Mouse (Mus musculus) midbrain, embryonic 15.5 days (tissue): Measurements from ENCODE around the gene Mtif3. TPM values are rescaled to one million over a fixed set of nuclear protein-coding genes. Genes with fewer than 3 reads are reported as not detected.
"Not testable (repeated sequence)": the region's sequence is repeated elsewhere in the genome, so short reads cannot be mapped to it uniquely, and the experiment has no call there.

Source experiments
- ATAC-seq: fragments of 200-750 bp; cut with Nextera tagmentation; replicated peaks from 2 replicates; pipeline ENCODE4 v1.8.0; 2017; ENCODE audit warnings: moderate TSS enrichment
- H3K27ac ChIP-seq: fragments of 300-500 bp; sonication (generic); 2 replicates; pipeline ENCODE4 v1.5.1; 2015; ENCODE audit warnings: mild to moderate bottlenecking, inconsistent platforms
- H3K27me3 ChIP-seq: fragments of 300-500 bp; sonication (generic); replicated peaks from 2 replicates; pipeline ENCODE4 v1.6.1; 2015; ENCODE audit warnings: inconsistent platforms
- H3K36me3 ChIP-seq: fragments of 300-500 bp; sonication (generic); replicated peaks from 2 replicates; pipeline ENCODE4 v1.6.1; 2015; ENCODE audit warnings: inconsistent platforms
- H3K4me1 ChIP-seq: fragments of 300-500 bp; sonication (generic); 2 replicates; pipeline ENCODE4 v1.6.1; 2015; ENCODE audit warnings: inconsistent platforms
- H3K4me2 ChIP-seq: fragments of 300-500 bp; sonication (generic); 2 replicates; pipeline ENCODE4 v1.6.1; 2015; ENCODE audit warnings: inconsistent platforms, mild to moderate bottlenecking, moderate library complexity
- H3K4me3 ChIP-seq: fragments of 300-500 bp; sonication (generic); 2 replicates; pipeline ENCODE4 v1.5.1; 2015; ENCODE audit warnings: mild to moderate bottlenecking, inconsistent platforms
- H3K9ac ChIP-seq: fragments of 300-500 bp; sonication (generic); 2 replicates; pipeline ENCODE4 v1.6.1; 2015; ENCODE audit warnings: mild to moderate bottlenecking, inconsistent platforms
- H3K9me3 ChIP-seq: fragments of 300-500 bp; sonication (generic); 2 replicates; pipeline ENCODE4 v1.6.1; 2016; ENCODE audit warnings: inconsistent platforms
- WGBS: fragments of 180-500 bp; shearing (Covaris S2); methylation state at CpG from one replicate; pipeline ENCODE4 v1.1.7; 2015; ENCODE audit warnings: mixed read lengths; 5-methylcytosine and 5-hydroxymethylcytosine counted together
- polyA plus RNA-seq: library from polyadenylated mRNA; unstranded; fragments of >200 nt; fragmentation: Nextera tagmentation; extraction: Ambion mirVana; gene quantifications from 2 replicates; pipeline ENCODE4 v1.2.1, GENCODE M21; 2015

Gene Mtif3
- polyA plus RNA-seq, 1 experiment from 2014 or later = 28.3 TPM

GRCm38 (mm10) chr5:146948041-146948507 lies 15.5 kb downstream of the Mtif3 start:
- Histone ChIP-seq H3K4me3 (peak overlapping the region; percentile 92), H3K4me1 (peaks cover 16% of the 10 kb centered on the region), H3K27me3 (0 out of 2 replicates have a peak, but pooled peaks cover 6% of the 10 kb centered on the region), H3K4me2 (peak overlapping the region; percentile 97), H3K9ac (peak overlapping the region; percentile 82), H3K9me3 (no peaks in the 10 kb centered on the region), H3K36me3 (peaks cover 19% of the 10 kb centered on the region), H3K27ac (peak overlapping the region; percentile 81)
- ATAC-seq = no peak
- WGBS = 24% methylated on average over 10 of the region's 10 CpGs

GRCm38 (mm10) chr5:146947497-146947896 lies 16.1 kb downstream of the Mtif3 start:
- WGBS = 86% methylated on average over 6 of the region's 6 CpGs
- H3K4me2 ChIP-seq = no peak overlapping the region
- H3K36me3 ChIP-seq = peaks cover 14% of the 10 kb centered on the region; the same call in 1 of the 2 replicates
- H3K4me3 ChIP-seq = no peak overlapping the region
- 0 out of 2 replicates have a peak, but pooled peaks cover 6% of the 10 kb centered on the region for H3K27me3 ChIP-seq
- no peak overlapping the region for H3K27ac ChIP-seq
- no peaks in the 10 kb centered on the region for H3K9me3 ChIP-seq
- no peak for ATAC-seq
- H3K4me1 ChIP-seq = peaks cover 16% of the 10 kb centered on the region
- no peak overlapping the region for H3K9ac ChIP-seq

GRCm38 (mm10) chr5:146946682-146947081 lies 16.9 kb downstream of the Mtif3 start:
- Histone ChIP-seq H3K27ac (no peak overlapping the region), H3K4me3 (no peak overlapping the region), H3K36me3 (peaks cover 6% of the 10 kb centered on the region; the same call in 1 of the 2 replicates), H3K9me3 (no peaks in the 10 kb centered on the region), H3K9ac (no peak overlapping the region), H3K27me3 (0 out of 2 replicates have a peak, but pooled peaks cover 6% of the 10 kb centered on the region), H3K4me1 (peaks cover 16% of the 10 kb centered on the region), H3K4me2 (no peak overlapping the region)
- no peak for ATAC-seq
- 87% methylated on average over 9 of the region's 9 CpGs for WGBS

DNA sequence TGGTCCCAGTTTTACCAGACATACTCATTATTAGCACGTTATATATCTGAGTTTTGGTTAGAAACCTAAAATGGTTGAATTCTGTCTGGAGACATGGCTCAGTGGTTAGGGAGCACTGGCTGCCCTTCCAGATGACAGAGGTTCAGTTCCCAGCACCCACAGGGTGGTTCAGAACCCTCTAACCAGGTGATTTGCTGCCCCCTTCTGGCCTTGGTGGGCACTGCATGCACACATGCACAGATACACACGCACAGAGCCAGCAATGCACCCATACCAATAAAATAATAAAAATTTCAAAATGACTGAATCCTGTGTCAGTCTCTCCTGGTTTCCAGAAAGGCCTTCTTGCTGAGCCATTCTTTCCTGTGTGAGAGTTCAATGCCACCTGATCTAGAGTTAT lies 19.0 kb downstream of the Mtif3 start:
- Histone ChIP-seq H3K9me3 (no peaks in the 10 kb centered on the region), H3K4me2 (no peak overlapping the region), H3K27ac (no peak overlapping the region), H3K9ac (no peak overlapping the region), H3K4me1 (peaks cover 10% of the 10 kb centered on the region), H3K4me3 (no peak overlapping the region), H3K36me3 (no peaks in the 10 kb centered on the region), H3K27me3 (0 out of 2 replicates have a peak, but pooled peaks cover 6% of the 10 kb centered on the region)
- WGBS = 99% methylated on average over 2 of the region's 2 CpGs
- ATAC-seq = no peak

GRCm38 (mm10) chr5:146942965-146943364 lies 20.6 kb downstream of the Mtif3 start:
- Histone ChIP-seq H3K4me2 (no peak overlapping the region), H3K9ac (no peak overlapping the region), H3K4me1 (peaks cover 2% of the 10 kb centered on the region; the same call in 1 of the 2 replicates), H3K27me3 (0 out of 2 replicates have a peak, but pooled peaks cover 6% of the 10 kb centered on the region), H3K36me3 (no peaks in the 10 kb centered on the region), H3K27ac (no peak overlapping the region), H3K9me3 (no peaks in the 10 kb centered on the region), H3K4me3 (no peak overlapping the region)
- no peak for ATAC-seq
- 80% methylated on average over 15 of the region's 15 CpGs for WGBS

DNA sequence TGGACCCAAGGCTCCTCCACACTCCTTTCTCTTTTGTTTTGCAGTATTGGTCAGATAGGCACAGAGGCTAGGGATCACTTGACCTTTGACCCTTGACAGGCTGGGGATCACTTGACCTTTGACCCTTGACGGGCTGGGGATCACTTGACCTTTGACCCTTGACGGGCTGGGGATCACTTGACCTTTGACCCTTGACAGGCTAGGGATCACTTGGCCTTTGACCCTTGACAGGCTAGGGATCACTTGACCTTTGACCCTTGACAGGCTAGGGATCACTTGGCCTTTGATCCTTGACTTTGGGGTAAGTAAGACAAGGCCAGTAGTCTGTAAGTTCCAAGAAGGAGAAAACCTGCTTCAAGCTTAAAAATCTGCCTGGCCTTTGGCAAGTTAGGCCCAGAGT lies 21.7 kb downstream of the Mtif3 start:
- not testable (repeated sequence) for H3K4me1 ChIP-seq, H3K27me3 ChIP-seq

DNA sequence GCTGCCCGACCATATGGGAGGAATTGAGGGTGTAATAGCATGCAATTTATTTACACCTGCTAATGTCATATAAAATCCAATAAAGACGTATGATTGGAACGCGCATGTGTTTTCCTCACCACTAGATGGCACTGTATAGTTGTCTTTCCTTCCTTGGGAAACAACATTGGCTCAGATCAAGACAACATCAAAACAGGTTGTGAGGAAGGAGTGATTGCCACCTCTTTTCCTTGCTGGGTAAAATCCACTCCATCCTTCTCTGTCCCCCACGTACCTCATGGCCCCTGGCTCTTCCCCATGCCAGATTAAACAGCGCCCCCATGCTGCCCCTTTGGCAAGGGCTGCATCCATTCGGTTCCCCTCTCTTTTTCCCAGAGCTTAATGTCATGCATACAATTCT lies 23.4 kb downstream of the Mtif3 start:
- no peak; the same call in 1 of the 2 replicates for ATAC-seq
- no peak overlapping the region for H3K4me2 ChIP-seq
- no peaks in the 10 kb centered on the region for H3K36me3 ChIP-seq
- WGBS = 20% methylated on average over 7 of the region's 7 CpGs
- no peak overlapping the region for H3K4me3 ChIP-seq
- H3K9me3 ChIP-seq = no peaks in the 10 kb centered on the region
- H3K27ac ChIP-seq = no peak overlapping the region
- H3K9ac ChIP-seq = no peak overlapping the region
- no peaks in the 10 kb centered on the region for H3K4me1 ChIP-seq
- H3K27me3 ChIP-seq = no peaks in the 10 kb centered on the region

More for the DNA sequence above, 21.7 kb downstream of the Mtif3 start:
- H3K27ac ChIP-seq, H3K36me3 ChIP-seq, H3K9ac ChIP-seq, ATAC-seq, H3K4me2 ChIP-seq, H3K4me3 ChIP-seq, H3K9me3 ChIP-seq: not testable (repeated sequence)
- WGBS = 37% methylated on average over 2 of the region's 2 CpGs

DNA sequence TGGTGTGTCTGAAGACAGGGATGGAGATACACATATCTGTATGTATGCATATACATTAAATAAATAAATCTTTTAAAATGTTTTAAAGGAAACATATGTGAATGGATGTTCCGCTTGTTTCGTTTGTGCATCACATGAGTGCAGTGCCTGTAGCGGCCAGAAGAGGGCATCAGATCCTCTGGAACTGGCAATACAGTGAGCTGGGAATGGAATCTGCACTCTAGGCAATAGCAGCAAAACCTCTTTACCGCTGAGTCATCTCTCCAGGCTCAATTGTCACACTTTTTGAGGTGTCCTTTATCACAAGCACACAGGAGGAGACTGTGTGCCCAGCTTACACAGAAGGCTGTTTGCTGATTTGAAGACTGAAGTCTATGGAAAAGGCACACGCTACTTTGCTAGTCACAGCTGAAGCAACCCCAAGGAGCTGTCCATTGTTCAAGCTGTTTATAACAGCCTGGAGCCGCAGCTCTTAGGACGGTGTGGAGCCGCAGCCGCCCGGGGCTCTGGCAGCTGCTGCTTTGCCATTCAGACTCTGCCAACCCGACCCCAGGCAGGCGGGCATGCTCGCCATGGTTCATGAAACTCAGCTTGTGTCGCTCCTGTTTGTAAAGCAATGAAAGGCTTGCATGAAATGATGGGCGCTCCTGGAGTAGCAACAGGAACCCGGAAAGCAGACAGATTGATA lies 24.3 kb downstream of the Mtif3 start:
- H3K9me3 ChIP-seq = no peaks in the 10 kb centered on the region
- no peak overlapping the region for H3K27ac ChIP-seq
- ATAC-seq = no peak; the same call in 1 of the 2 replicates
- no peak overlapping the region for H3K4me3 ChIP-seq
- H3K27me3 ChIP-seq = no peaks in the 10 kb centered on the region
- no peaks in the 10 kb centered on the region for H3K36me3 ChIP-seq
- H3K4me2 ChIP-seq = no peak overlapping the region
- H3K9ac ChIP-seq = no peak overlapping the region
- WGBS = 79% methylated on average over 16 of the region's 16 CpGs
- no peaks in the 10 kb centered on the region for H3K4me1 ChIP-seq

GRCm38 (mm10) chr5:146937541-146938503 lies 25.8 kb downstream of the Mtif3 start:
- Histone ChIP-seq H3K4me3 (no peak overlapping the region), H3K9me3 (no peaks in the 10 kb centered on the region), H3K4me2 (no peak overlapping the region), H3K27me3 (no peaks in the 10 kb centered on the region), H3K36me3 (no peaks in the 10 kb centered on the region), H3K27ac (no peak overlapping the region), H3K4me1 (no peaks in the 10 kb centered on the region), H3K9ac (no peak overlapping the region)
- WGBS = 90% methylated on average over 32 of the region's 32 CpGs
- ATAC-seq = no peak

DNA sequence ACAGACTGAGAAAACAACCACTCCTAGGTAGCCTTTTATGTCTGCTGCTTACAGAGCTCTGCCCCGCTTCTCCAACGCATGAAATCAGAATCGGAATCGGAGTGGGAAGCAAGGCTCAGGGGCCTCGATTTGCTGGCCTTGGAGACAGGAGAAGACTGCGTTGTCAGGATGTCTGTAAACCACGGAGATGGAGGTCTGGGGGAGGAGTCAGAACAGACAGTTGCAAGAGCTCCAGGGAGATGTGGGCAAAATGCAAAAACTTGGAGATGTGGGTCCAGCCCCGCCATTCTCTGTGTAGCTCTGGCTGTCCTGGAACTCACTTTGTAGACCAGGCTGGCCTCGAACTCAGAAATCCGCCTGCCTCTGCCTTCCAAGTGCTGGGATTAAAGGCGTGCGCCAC lies 30.1 kb downstream of the Mtif3 start:
- no peak overlapping the region for H3K4me2 ChIP-seq
- H3K9ac ChIP-seq = no peak overlapping the region
- no peak overlapping the region for H3K4me3 ChIP-seq
- H3K27ac ChIP-seq = no peak overlapping the region
- H3K36me3 ChIP-seq = no peaks in the 10 kb centered on the region
- H3K9me3 ChIP-seq = no peaks in the 10 kb centered on the region
- no peaks in the 10 kb centered on the region for H3K27me3 ChIP-seq
- no peak for ATAC-seq
- WGBS = 89% methylated on average over 12 of the region's 12 CpGs
- no peaks in the 10 kb centered on the region for H3K4me1 ChIP-seq

GRCm38 (mm10) chr5:146931904-146932553 lies 31.6 kb downstream of the Mtif3 start:
- no peaks in the 10 kb centered on the region for H3K27me3 ChIP-seq
- H3K9ac ChIP-seq = no peak overlapping the region
- no peak overlapping the region for H3K27ac ChIP-seq
- no peaks in the 10 kb centered on the region for H3K36me3 ChIP-seq
- H3K4me1 ChIP-seq = no peaks in the 10 kb centered on the region
- H3K4me3 ChIP-seq = no peak overlapping the region
- WGBS = 86% methylated on average over 16 of the region's 16 CpGs
- H3K4me2 ChIP-seq = no peak overlapping the region
- no peak for ATAC-seq
- H3K9me3 ChIP-seq = no peaks in the 10 kb centered on the region

DNA sequence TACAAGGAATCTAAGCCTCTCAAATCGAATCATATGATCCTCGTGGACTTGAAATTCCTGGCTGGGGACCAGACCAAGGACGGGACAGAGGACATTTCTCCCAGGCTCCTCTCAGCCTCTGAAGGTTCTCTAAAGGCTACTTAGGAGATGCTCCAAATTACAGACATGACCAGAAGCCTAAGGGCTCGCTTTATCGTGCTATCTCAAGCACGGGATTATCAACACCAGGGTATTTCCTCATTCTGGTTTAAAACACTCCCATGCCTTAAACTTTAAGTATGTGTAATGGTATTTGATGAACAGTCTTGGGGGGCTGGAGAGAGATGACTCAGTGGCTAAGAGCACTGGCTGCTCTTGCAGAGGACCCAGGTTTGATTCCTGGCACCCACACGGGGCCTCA lies 32.2 kb downstream of the Mtif3 start:
- Histone ChIP-seq H3K9ac (no peak overlapping the region), H3K27ac (no peak overlapping the region), H3K9me3 (no peaks in the 10 kb centered on the region), H3K4me2 (no peak overlapping the region), H3K27me3 (no peaks in the 10 kb centered on the region), H3K4me3 (no peak overlapping the region), H3K36me3 (no peaks in the 10 kb centered on the region), H3K4me1 (no peaks in the 10 kb centered on the region)
- 93% methylated on average over 7 of the region's 7 CpGs for WGBS
- ATAC-seq = no peak
